Mouse (Mus musculus): Measurements from ENCODE around the gene Sos1. TPM values are rescaled to one million over a fixed set of nuclear protein-coding genes. Genes with fewer than 3 reads are reported as not detected.

Sos1 gene
- 1.9 and 2.2 TPM in 2 replicates for polyA plus RNA-seq (2015; fragmentation: Nextera tagmentation; extraction: Ambion mirVana)

DNA sequence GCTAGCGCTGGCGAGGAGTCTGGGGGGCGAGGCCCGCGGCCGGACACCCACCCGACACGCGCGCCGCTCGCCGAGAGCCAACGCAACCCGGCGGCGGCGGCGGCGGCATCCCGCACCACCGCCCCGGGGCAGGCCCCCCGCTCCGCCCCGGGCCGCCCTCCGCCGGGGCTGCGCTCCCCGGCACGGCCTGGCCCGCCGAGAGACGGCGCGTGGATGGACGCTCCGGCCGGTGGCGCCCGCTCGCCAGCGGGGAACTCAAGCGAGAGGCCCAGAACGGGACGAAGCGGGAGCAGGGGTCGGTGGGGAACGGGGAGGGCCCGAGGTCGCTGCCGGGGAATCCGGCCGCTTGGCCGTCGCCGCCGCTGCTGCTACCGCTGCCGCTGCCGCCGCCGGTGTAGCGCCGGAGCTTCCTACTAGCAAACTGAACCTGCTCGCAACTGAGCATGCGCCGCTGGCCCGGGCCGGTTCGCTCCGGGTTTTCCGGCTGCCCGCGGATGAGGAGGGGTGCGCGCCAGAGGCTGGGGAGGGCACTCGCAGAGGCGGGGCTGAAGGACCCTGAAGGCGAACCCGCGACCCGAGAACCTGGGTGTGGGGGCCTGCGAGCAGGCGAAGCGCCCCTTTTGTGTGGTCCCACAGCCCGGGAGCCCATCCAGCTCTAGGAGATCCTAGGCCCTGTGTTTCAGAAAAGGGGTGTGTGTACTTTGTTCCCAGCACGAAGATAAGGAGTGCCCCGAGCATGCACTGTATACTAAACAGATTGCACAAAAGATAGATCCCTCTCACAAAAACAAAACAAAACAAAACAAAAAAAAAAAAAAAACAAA is at the start of gene Sos1:
Gene Sos1 (minus strand): TSS at position 423 of the 824 bp plus-strand sequence.

GRCm38 (mm10) chr17:80372989-80373725 is 107.1 kb downstream of the Sos1 start, which contains the start of gene Gm10190:
Gm10190 (minus strand) TSS chr17:80373541.

Other genes with a start within 250 kb of the Sos1 start
- 8.6 and 9.5 TPM in 2 replicates for gene Morn2, start 190.2 kb downstream of the Sos1 start, polyA plus RNA-seq (2015; fragmentation: Nextera tagmentation; extraction: Ambion mirVana)
- 5.6 and 6.0 TPM in 2 replicates for gene Dhx57, start 190.0 kb downstream of the Sos1 start, polyA plus RNA-seq (2015; fragmentation: Nextera tagmentation; extraction: Ambion mirVana)
- 0.88 and 1.1 TPM in 2 replicates for gene Arhgef33, start 173.0 kb downstream of the Sos1 start, polyA plus RNA-seq (2015; fragmentation: Nextera tagmentation; extraction: Ambion mirVana)
- 2.0 TPM in 2 replicates for gene Gm10190, start 106.9 kb downstream of the Sos1 start, polyA plus RNA-seq (2015; fragmentation: Nextera tagmentation; extraction: Ambion mirVana)
- 0.12 TPM in 1 of 2 replicates, not detected in the other for gene Cdkl4, start 97.4 kb upstream of the Sos1 start, polyA plus RNA-seq (2015; fragmentation: Nextera tagmentation; extraction: Ambion mirVana)
- 34.5 and 42.2 TPM in 2 replicates for gene Map4k3, start 248.0 kb upstream of the Sos1 start, polyA plus RNA-seq (2015; fragmentation: Nextera tagmentation; extraction: Ambion mirVana)